Mouse (Mus musculus) forebrain, embryonic 10.5 days (tissue): ENCODE results near the gene Slco3a1. TPM values are rescaled to one million over a fixed set of nuclear protein-coding genes. Genes with fewer than 3 reads are reported as not detected.

Experiments used
- DNase-seq: peaks from one replicate; pipeline ENCODE4 v3.0.0-alpha.2; 2017; ENCODE audit warnings: low spot score; ENCODE audit errors: extremely low spot score
- H3K27ac ChIP-seq: fragments of 300-500 bp; sonication (generic); 2 replicates; pipeline ENCODE4 v1.5.1; 2016; ENCODE audit warnings: mild to moderate bottlenecking
- H3K27me3 ChIP-seq: fragments of 300-500 bp; sonication (generic); 2 replicates; pipeline ENCODE4 v1.6.1; 2016; ENCODE audit warnings: mild to moderate bottlenecking; ENCODE audit not compliant: poor library complexity, severe bottlenecking
- H3K36me3 ChIP-seq: fragments of 300-500 bp; sonication (generic); replicated peaks from 2 replicates; pipeline ENCODE4 v1.6.1; 2016; ENCODE audit warnings: mild to moderate bottlenecking, moderate library complexity
- H3K4me1 ChIP-seq: fragments of 300-500 bp; sonication (generic); 2 replicates; pipeline ENCODE4 v1.6.1; 2016
- H3K4me3 ChIP-seq: fragments of 300-500 bp; sonication (generic); 2 replicates; pipeline ENCODE4 v1.5.1; 2016; ENCODE audit warnings: mild to moderate bottlenecking, moderate library complexity
- H3K9me3 ChIP-seq: fragments of 300-500 bp; sonication (generic); 2 replicates; pipeline ENCODE4 v1.6.1; 2016; ENCODE audit warnings: mild to moderate bottlenecking, moderate library complexity
- WGBS: fragments of 180-500 bp; shearing (Covaris S2); methylation state at CpG from one replicate; pipeline ENCODE4 v1.1.7; 2016; 5-methylcytosine and 5-hydroxymethylcytosine counted together
- polyA plus RNA-seq: library from polyadenylated mRNA; unstranded; fragments of >200 nt; fragmentation: Nextera tagmentation; extraction: Ambion mirVana; gene quantifications from 2 replicates; pipeline ENCODE4 v1.2.1, GENCODE M21; 2016

The Slco3a1 gene
- polyA plus RNA-seq, 1 experiment from 2014 or later: 4.9 TPM

DNA sequence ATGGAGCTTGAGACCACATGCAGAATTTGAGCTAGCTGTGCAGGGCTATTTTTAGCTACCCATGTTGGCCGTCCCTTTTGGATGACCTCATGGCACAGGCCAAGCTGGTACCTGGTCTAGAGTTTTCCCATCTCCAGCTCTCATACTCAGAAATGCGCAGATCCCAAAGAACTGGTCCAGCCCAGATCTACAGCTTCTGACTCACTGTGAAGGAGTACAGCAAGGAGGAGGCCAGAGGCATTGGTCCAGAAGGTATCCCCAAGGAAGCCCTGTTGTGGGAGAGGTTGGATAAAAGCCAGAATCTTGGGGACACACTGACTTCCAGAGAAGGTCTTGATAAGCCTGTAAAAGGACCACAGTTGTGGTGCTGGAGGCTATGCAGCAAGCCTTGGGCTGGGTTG, 172.7 kb downstream of the Slco3a1 start:
- no peak for DNase-seq
- no peaks in the 10 kb centered on the region for H3K27me3 ChIP-seq
- H3K36me3 ChIP-seq: no peaks in the 10 kb centered on the region
- H3K27ac ChIP-seq: no peak overlapping the region
- H3K4me3 ChIP-seq: no peak overlapping the region
- no peaks in the 10 kb centered on the region for H3K4me1 ChIP-seq
- H3K9me3 ChIP-seq: no peaks in the 10 kb centered on the region
- 85% methylated on average over 2 of the region's 2 CpGs for WGBS

GRCm38 (mm10) chr7:74381051-74381450, 173.5 kb downstream of the Slco3a1 start:
- no peak overlapping the region for H3K27ac ChIP-seq
- no peaks in the 10 kb centered on the region for H3K27me3 ChIP-seq
- WGBS: 86% methylated on average over 2 of the region's 2 CpGs
- no peak overlapping the region for H3K4me3 ChIP-seq
- DNase-seq: no peak
- H3K9me3 ChIP-seq: no peaks in the 10 kb centered on the region
- no peaks in the 10 kb centered on the region for H3K36me3 ChIP-seq
- H3K4me1 ChIP-seq: no peaks in the 10 kb centered on the region

GRCm38 (mm10) chr7:74377909-74378308, 176.7 kb downstream of the Slco3a1 start:
- Histone ChIP-seq H3K4me3 (no peak overlapping the region), H3K9me3 (no peaks in the 10 kb centered on the region), H3K27ac (no peak overlapping the region), H3K27me3 (no peaks in the 10 kb centered on the region), H3K4me1 (no peaks in the 10 kb centered on the region), H3K36me3 (no peaks in the 10 kb centered on the region)
- DNase-seq: no peak
- 77% methylated on average over 10 of the region's 10 CpGs for WGBS

- Histone ChIP-seq H3K4me3 (no peak overlapping the region), H3K9me3 (no peaks in the 10 kb centered on the region), H3K4me1 (no peaks in the 10 kb centered on the region), H3K27ac (no peak overlapping the region), H3K27me3 (no peaks in the 10 kb centered on the region), H3K36me3 (no peaks in the 10 kb centered on the region)
- DNase-seq: no peak
- 90% methylated on average over 12 of the region's 12 CpGs for WGBS
These were observed 178.1 kb downstream of the Slco3a1 start for GRCm38 (mm10) chr7:74376397-74377044.

- Histone ChIP-seq H3K27ac (no peak overlapping the region), H3K36me3 (no peaks in the 10 kb centered on the region), H3K4me1 (no peaks in the 10 kb centered on the region), H3K4me3 (no peak overlapping the region), H3K27me3 (no peaks in the 10 kb centered on the region), H3K9me3 (no peaks in the 10 kb centered on the region)
- DNase-seq: no peak
- 86% methylated on average over 13 of the region's 14 CpGs for WGBS
These were observed 179.2 kb downstream of the Slco3a1 start for GRCm38 (mm10) chr7:74375174-74375957.

GRCm38 (mm10) chr7:74373056-74373455, 181.5 kb downstream of the Slco3a1 start:
- H3K9me3 ChIP-seq: no peaks in the 10 kb centered on the region
- no peaks in the 10 kb centered on the region for H3K4me1 ChIP-seq
- no peak for DNase-seq
- no peaks in the 10 kb centered on the region for H3K27me3 ChIP-seq
- H3K36me3 ChIP-seq: no peaks in the 10 kb centered on the region
- WGBS: 89% methylated on average over 6 of the region's 6 CpGs
- no peak overlapping the region for H3K27ac ChIP-seq
- H3K4me3 ChIP-seq: no peak overlapping the region

DNA sequence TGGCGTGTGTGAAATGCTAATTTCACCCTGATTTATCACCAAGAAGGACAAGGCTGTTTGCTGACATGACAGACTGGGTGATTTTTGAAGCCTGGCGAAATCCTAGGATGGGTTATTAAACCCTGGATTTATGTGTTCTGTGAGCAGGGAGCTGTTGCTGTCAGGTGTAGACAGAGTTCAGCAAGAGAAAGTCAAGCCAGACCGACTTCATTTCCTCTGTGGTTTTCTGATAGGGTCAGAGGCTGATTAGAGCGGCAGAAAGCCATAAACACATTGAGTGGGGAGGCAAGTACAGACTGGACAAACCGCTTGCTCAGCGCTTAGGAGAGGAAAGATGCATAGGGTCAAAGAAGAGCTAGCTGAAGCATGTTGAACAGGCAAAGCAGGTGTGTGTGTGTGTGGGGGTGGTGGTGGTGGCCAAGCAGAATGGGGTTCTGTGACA, 182.4 kb downstream of the Slco3a1 start:
- H3K27ac ChIP-seq: no peak overlapping the region

DNA sequence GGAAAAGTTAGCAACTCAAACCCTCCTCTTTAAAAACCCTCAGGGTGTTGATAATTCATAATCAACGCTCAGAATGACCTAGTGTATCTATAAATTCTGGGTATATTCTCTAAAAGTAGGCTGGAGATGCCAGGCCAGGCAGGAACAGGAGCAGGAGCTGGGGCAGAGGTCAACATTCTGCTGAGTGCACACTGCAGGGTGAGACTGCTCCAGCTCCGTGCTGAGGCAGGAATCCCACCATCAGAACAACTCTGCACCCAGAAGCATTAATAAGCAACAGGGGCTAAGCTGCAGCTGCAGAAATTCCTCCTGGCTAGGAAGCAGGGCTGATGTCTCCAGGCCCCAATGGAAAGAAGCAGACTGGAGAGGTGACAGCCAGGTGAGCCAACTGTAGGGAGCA, 182.9 kb downstream of the Slco3a1 start:
- no peak overlapping the region for H3K4me3 ChIP-seq
- WGBS: 43% methylated on average over 2 of the region's 2 CpGs
- no peak overlapping the region for H3K27ac ChIP-seq
- peaks cover 9% of the 10 kb centered on the region for H3K4me1 ChIP-seq
- no peak for DNase-seq
- H3K27me3 ChIP-seq: no peaks in the 10 kb centered on the region
- H3K9me3 ChIP-seq: no peaks in the 10 kb centered on the region
- H3K36me3 ChIP-seq: no peaks in the 10 kb centered on the region

More for the DNA sequence above, 182.4 kb downstream of the Slco3a1 start:
- Histone ChIP-seq H3K36me3 (no peaks in the 10 kb centered on the region), H3K27me3 (no peaks in the 10 kb centered on the region), H3K9me3 (no peaks in the 10 kb centered on the region), H3K4me3 (no peak overlapping the region), H3K4me1 (peaks cover 7% of the 10 kb centered on the region)
- DNase-seq: no peak
- 82% methylated on average over 6 of the region's 6 CpGs for WGBS

- Histone ChIP-seq H3K36me3 (no peaks in the 10 kb centered on the region), H3K4me3 (no peak overlapping the region), H3K27ac (no peak overlapping the region), H3K9me3 (no peaks in the 10 kb centered on the region), H3K27me3 (no peaks in the 10 kb centered on the region), H3K4me1 (peaks cover 13% of the 10 kb centered on the region)
- DNase-seq: no peak
- 28% methylated on average over 2 of the region's 2 CpGs for WGBS
These were observed 183.4 kb downstream of the Slco3a1 start for GRCm38 (mm10) chr7:74371208-74371607.

GRCm38 (mm10) chr7:74369657-74370056, 184.9 kb downstream of the Slco3a1 start:
- DNase-seq: peak; percentile 31
- peaks cover 28% of the 10 kb centered on the region for H3K4me1 ChIP-seq
- no peaks in the 10 kb centered on the region for H3K9me3 ChIP-seq
- H3K4me3 ChIP-seq: no peak overlapping the region
- 70% methylated on average over 4 of the region's 4 CpGs for WGBS
- H3K27ac ChIP-seq: no peak overlapping the region
- no peaks in the 10 kb centered on the region for H3K36me3 ChIP-seq
- H3K27me3 ChIP-seq: no peaks in the 10 kb centered on the region

DNA sequence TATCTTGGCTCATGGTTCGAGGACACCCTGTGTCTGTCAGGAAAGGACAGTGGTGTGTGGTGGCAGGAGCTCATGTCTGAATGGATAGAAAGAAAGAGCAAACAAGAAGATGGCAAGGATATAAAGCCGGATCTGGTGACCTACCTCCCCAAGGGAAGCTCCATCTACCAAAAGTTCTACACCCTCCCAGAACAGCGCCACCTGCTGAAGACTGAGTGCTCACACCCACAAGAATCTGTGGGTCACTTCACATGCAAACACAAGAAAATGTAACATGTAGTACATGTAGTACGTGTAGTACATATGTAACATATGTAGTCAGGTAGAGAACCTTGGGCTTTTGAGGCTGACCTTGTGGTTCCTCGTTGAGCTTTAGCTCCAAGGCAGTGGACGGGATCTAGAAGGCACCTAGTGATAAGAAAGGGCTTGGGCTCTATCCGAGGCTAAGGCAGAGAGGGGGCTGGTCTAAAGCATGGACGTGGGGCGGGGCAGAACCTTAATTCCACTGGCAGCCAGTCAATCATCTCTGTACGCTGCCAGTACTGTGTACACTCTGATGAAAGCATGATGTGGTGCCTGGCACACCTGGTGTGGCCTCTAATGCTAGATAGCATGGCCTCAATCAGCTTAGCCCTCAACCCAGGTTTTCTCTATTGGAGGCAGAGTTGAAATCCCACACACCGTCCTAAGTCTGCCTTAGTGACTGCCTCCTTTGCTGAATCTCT, 186.2 kb downstream of the Slco3a1 start:
- Histone ChIP-seq H3K27me3 (no peaks in the 10 kb centered on the region), H3K36me3 (no peaks in the 10 kb centered on the region), H3K4me3 (no peak overlapping the region), H3K4me1 (peaks cover 33% of the 10 kb centered on the region), H3K27ac (no peak overlapping the region), H3K9me3 (no peaks in the 10 kb centered on the region)
- 88% methylated on average over 11 of the region's 11 CpGs for WGBS
- DNase-seq: no peak

DNA sequence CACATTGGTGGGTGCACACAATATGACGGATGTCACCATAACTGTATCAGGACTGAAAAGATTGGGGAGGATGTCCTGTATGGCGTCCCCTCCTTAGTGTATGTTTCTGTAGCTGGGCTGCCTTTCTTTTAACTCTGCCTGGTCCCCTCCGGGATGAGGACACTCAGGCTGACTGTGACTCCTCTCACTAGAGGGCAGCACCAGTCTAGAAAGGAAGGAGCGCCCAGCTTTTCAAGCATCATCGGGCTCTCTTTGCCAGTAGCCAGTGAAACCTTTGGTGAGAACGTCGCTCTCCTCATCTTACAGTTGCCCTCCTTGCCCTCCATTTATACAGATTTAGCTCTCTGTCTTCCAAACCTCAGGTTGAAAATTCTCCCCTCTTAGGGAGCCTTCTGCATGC, 187.2 kb downstream of the Slco3a1 start:
- H3K27me3 ChIP-seq: no peaks in the 10 kb centered on the region
- H3K27ac ChIP-seq: no peak overlapping the region
- H3K36me3 ChIP-seq: no peaks in the 10 kb centered on the region
- 37% methylated on average over 7 of the region's 7 CpGs for WGBS
- H3K4me1 ChIP-seq: peaks cover 33% of the 10 kb centered on the region
- peak; percentile 48 for DNase-seq
- H3K9me3 ChIP-seq: no peaks in the 10 kb centered on the region
- H3K4me3 ChIP-seq: no peak overlapping the region

DNA sequence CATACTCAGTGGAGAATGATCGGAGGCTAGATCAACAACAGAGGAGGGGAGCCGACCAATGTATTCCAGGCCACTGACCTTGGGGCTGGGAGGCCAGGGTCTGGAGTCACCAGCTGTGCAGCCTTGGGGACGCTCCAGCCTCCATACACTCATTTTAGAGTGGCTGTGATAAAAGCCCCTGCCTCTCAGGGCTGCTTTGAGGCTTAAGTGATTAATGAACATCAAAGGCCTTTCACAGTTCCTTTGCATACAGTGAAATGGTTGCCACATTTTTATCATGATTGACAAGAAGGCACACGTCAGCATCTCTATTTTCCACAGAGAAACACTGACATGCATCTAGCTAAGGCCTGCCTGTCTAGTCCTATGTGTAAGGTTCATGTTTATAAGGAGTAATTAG, 189.0 kb downstream of the Slco3a1 start:
- Histone ChIP-seq H3K4me1 (peaks cover 40% of the 10 kb centered on the region), H3K27ac (no peak overlapping the region)

More for the DNA sequence above, 189.0 kb downstream of the Slco3a1 start:
- no peak for DNase-seq
- H3K27me3 ChIP-seq: no peaks in the 10 kb centered on the region
- no peak overlapping the region for H3K4me3 ChIP-seq
- H3K9me3 ChIP-seq: no peaks in the 10 kb centered on the region
- 33% methylated on average over 4 of the region's 4 CpGs for WGBS
- H3K36me3 ChIP-seq: no peaks in the 10 kb centered on the region
